Mouse (Mus musculus) spleen, embryonic (tissue): ENCODE measurements around the gene Cox4i2.

Source experiments
- CTCF ChIA-PET: fragments of 350-600 bp; sonication (Branson Sonifier 250); formaldehyde crosslinking; loops from one replicate; lab custom pipeline; 2022; lab: Charles Lee

Gene Cox4i2

DNA sequence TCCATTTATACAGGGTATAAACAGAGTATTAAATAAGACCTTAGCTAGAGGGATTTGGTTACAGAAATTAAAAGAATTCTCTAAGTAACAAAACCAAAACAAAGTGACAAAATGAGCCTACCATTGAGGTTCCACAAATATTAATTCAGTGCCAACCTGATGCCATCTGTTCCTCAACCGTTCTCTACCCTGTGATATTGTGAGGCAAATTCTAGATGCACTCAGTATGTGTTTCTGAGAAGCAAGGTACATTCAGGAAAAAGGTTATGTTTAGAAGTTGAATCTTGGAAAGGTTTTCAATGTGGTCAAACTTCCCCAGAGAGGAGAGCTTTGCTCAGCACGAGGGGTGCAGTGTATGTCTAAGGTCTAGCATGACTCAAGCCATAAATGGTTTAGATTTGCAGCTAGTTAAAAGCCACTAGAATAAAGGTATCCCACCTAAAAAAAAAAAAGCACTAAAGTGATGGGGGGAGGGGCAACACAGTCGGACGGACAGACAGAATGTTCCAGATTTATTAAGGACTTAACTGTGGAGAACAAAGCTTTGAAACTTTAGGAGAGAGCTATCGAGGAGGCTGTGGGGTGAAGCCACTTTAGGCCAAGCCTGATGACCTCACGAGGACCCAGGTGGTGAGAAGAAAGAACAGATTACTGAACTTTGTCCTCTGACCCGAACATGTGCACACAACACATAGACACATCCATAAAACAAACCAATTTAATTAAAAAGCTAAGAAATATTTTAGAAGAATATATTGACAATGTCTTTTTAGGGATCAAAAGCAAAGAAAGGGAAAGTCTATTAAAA is 46.2 kb downstream of the Cox4i2 start:
- CTCF ChIA-PET: no interaction called here

GRCm38 (mm10) chr2:152800762-152801113 is 46.8 kb downstream of the Cox4i2 start:
- CTCF ChIA-PET: no interaction called here

- CTCF ChIA-PET: interaction anchor here (0.7 kb wide), 2 partner anchors 64 to 155 kb away, joined by 9 read pairs; no protein-coding TSS in a partner anchor
Observed at GRCm38 (mm10) chr2:152802303-152802702, 48.3 kb downstream of the Cox4i2 start.

GRCm38 (mm10) chr2:152803081-152803480 is 49.1 kb downstream of the Cox4i2 start:
- CTCF ChIA-PET: no interaction called here

GRCm38 (mm10) chr2:152804408-152805110 is 50.6 kb downstream of the Cox4i2 start:
- CTCF ChIA-PET: interaction anchor here (0.6 kb wide), 1 partner anchor 25 kb away, joined by 6 read pairs; no protein-coding TSS in a partner anchor

DNA sequence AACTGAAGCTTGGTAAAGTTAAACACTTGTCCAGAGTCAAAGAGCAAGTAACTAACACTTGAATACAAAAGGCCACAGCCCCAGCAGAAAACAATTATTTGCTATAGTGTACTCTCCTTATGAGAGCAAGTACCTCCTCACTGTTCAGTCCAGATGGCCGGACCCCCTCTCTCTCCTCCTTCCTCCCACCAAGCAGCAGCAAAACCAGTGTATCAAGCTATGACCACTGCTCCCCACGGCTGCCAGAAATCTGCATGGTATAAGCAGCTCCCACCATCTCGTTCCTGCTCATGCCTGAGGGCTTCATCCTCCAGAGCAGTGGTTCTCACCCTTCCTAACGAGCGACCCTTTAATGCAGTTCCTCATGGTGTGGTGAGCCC is 51.1 kb downstream of the Cox4i2 start:
- CTCF ChIA-PET: no interaction called here

DNA sequence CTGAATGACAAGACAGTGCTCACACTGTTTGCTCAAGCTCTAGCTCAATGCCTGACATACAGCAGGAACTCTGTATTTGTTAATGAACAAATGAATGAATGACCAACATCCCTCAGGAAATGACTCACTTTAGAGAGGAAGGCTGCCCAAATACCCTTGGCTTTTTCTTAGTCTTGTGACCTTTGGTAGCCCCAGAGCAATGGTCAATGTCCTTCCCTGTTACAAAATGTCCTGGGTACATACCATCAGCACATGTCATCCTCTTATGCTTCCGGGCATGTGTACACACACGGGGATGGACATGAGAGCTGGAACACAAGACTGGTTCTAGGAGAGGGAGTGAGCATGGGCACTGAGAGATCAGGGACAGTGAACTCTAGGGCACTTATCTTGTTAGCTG is 52.1 kb downstream of the Cox4i2 start:
- CTCF ChIA-PET: no interaction called here

- CTCF ChIA-PET: interaction anchor here (0.6 kb wide), 1 partner anchor 19 kb away, joined by 3 read pairs; no protein-coding TSS in a partner anchor
Observed at GRCm38 (mm10) chr2:152808178-152808577, 54.2 kb downstream of the Cox4i2 start.

- CTCF ChIA-PET: no interaction called here
Observed at GRCm38 (mm10) chr2:152810158-152810941, 56.4 kb downstream of the Cox4i2 start.

DNA sequence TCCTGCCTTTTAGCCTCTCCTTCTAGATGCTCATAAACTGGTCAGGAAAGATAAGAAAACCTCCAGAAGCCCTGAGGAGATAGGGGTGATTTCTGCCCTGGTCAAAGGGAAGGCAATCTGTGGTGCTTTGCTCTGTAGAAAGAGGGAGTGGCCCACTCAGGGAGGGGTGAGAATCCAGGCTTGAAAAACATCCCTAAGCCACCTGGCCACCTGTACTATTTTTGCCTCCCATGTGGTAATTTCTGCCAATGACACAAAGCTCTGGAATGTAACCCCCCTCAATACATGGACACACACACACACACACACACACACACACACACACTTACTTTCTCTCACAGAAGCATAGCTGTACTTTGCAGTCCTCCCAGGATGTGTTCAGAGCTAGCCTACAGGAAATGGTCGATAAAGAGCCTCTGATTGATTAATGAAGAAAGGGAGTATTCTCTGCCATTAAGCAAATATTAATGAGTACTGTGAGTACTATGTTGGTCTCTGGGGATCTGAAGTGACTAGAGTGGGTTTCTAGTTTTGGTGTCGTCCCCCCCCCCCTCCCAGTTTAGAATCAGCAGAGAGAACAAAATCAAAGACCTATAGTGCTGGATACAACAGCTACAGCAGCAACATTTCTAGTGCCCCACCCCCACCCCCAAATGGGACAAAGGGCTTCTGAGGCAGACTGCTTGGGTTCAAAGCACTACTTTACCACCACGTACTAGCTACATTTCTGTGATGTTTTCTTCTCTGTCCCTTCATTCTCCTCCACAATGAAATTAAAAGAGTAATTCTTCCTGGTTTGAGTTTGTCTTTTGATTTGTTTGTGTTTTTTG is 57.6 kb downstream of the Cox4i2 start:
- CTCF ChIA-PET: no interaction called here

GRCm38 (mm10) chr2:152813232-152813631 is 59.3 kb downstream of the Cox4i2 start:
- CTCF ChIA-PET: no interaction called here

DNA sequence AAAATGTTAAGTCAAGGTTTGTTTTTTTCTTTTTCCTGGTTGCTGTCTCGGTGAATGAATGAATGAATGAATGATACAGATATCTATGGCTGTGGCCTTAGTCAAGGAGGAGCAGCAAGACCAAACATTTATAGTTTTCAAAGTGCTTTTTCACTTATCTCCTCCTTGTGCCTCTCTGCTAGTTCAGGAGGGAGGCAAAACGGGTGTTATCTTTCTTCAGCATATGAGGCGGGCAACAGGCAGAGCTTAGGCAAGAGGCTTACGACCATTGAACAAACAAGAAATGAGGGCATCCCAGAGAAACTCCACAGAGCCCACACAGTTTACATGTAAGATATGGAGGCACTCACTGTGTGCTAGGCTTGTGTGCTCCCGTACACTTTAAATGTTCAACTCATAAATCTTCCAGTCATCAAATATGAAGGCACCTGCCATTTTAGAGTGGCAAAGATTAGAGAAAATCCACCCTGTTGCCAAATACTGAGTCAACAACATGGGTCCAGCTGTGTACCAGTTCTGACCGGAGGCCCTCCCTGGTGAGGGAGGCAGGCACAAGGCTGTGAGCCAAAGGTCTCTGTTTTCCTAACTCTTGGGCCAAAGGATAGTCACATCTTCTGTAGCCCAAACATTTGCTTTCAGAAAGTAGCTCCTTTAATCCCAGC is 60.4 kb downstream of the Cox4i2 start:
- CTCF ChIA-PET: no interaction called here
